Comparison of ENCODE assay signal across 8 mouse cellular contexts in genomic region chrX:103822271-103822811, GRCm38 (mm10). TPM values are rescaled to one million over a fixed set of nuclear protein-coding genes. Genes with fewer than 3 reads are reported as not detected.
A peak's percentile ranks its signal among the peaks of the same experiment; 100 is the strongest.
DNase-seq lines count a peak whose midpoint lies in the region; ATAC-seq and TF ChIP-seq lines count a peak whose summit lies in the region.

No protein-coding gene starts in this region.

- H3K27me3 ChIP-seq in CH12.LX (replicated peaks), result no peaks in the 10 kb centered on the region
- peaks cover 96% of the 10 kb centered on the region for H3K27me3 ChIP-seq in embryonic facial prominence, embryonic 10.5 days (replicated peaks; ENCODE audit: low read depth, poor library complexity, severe bottlenecking)
- peaks cover 31% of the 10 kb centered on the region; the same call in 1 of the 2 replicates for H3K27me3 ChIP-seq in heart, postnatal 0 days (ENCODE audit: control insufficient read depth, insufficient read depth, low read length)

- no peaks in the 10 kb centered on the region for H3K79me2 ChIP-seq in CH12.LX (replicated peaks; ENCODE audit: control insufficient read depth, extremely low read depth, insufficient read depth, poor library complexity, severe bottlenecking)

- DNase-seq in CH12.LX (ENCODE audit: extremely low read depth), result no peak
- DNase-seq in adrenal gland, adult 2 months, result peak; percentile 75
- peak; percentile 63 for DNase-seq in embryonic facial prominence, embryonic 10.5 days (ENCODE audit: low spot score)
- no peak for DNase-seq in heart, postnatal 0 days (ENCODE audit: low spot score)
- DNase-seq in kidney, postnatal 14 days, result peak; percentile 76
- peak; percentile 51 to 80 for DNase-seq in lung, postnatal 4 days
- peak; percentile 54 for DNase-seq in testis, postnatal 10 days (ENCODE audit: low spot score)
- DNase-seq in spleen, adult 18-20 months, result no peak

- H3K9ac ChIP-seq in CH12.LX (ENCODE audit: insufficient read depth, low read depth), result no peak overlapping the region
- peak overlapping the region; percentile 47 for H3K9ac ChIP-seq in heart, postnatal 0 days (replicated peaks; ENCODE audit: low read depth, low read length)

- in situ Hi-C loops in CH12.LX (cut with MboI; ENCODE audit: low pct_ligation_motif_present, low pct_unique_long_range_greater_than_20kb, low sequenced_read_pairs), result no loop called here

- peak; percentile 74 for ATAC-seq in heart, postnatal 0 days (ENCODE audit: insufficient read depth, low read depth)

- TF ChIP-seq EP300 in CH12.LX (IDR thresholded peaks at IDR 0.05; ENCODE audit: low read length), result no peak
- no peak for TF ChIP-seq EP300 in heart, postnatal 0 days (IDR thresholded peaks at IDR 0.05; ENCODE audit: low read depth)

- WGBS in embryonic facial prominence, embryonic 10.5 days, result 23% methylated on average over 20 of the region's 20 CpGs
- WGBS in heart, postnatal 0 days, result 21% methylated on average over 18 of the region's 20 CpGs

- dilution Hi-C loops in CH12.LX (cut with MboI; ENCODE audit: extremely low pct_ligation_motif_present, extremely low pct_unique_long_range_greater_than_20kb, low sequenced_read_pairs), result no loop called here

- H3K4me1 ChIP-seq in CH12.LX (ENCODE audit: control insufficient read depth in 1 of 2, insufficient read depth in 2 of 2), result peaks cover 0 to 13% of the 10 kb centered on the region in 2 experiments; a peak in 2 of 4 replicates
- H3K4me1 ChIP-seq in embryonic facial prominence, embryonic 10.5 days, result peaks cover 14% of the 10 kb centered on the region; the same call in 1 of the 2 replicates
- no peaks in the 10 kb centered on the region for H3K4me1 ChIP-seq in heart, postnatal 0 days (ENCODE audit: control insufficient read depth, insufficient read depth)

- no peak for TF ChIP-seq POLR2A in CH12.LX (IDR thresholded peaks at IDR 0.05; ENCODE audit: low read depth, low read length)

- peak overlapping the region; percentile 18; the same call in 1 of the 2 replicates for H3K4me2 ChIP-seq in CH12.LX (ENCODE audit: insufficient read depth, low read depth, poor library complexity, severe bottlenecking)
- peak overlapping the region; percentile 83 for H3K4me2 ChIP-seq in heart, postnatal 0 days (ENCODE audit: low read depth, low read length)

- no peak for TF ChIP-seq RAD21 in CH12.LX (IDR thresholded peaks at IDR 0.05; ENCODE audit: low read depth, low read length)

- no peak for TF ChIP-seq CTCF in CH12.LX (conservative IDR thresholded peaks at IDR 0.05 in 1 of 2, IDR thresholded peaks at IDR 0.05 in 1 of 2; ENCODE audit: low read depth in 2 of 2, low read length in 2 of 2)
- TF ChIP-seq CTCF in heart, postnatal 0 days (IDR thresholded peaks at IDR 0.05; ENCODE audit: low read depth), result no peak

- H3K9me3 ChIP-seq in CH12.LX (replicated peaks; ENCODE audit: low read length), result no peaks in the 10 kb centered on the region
- no peaks in the 10 kb centered on the region for H3K9me3 ChIP-seq in embryonic facial prominence, embryonic 10.5 days
- H3K9me3 ChIP-seq in heart, postnatal 0 days (replicated peaks; ENCODE audit: control insufficient read depth, low read length), result no peaks in the 10 kb centered on the region

- H3K27ac ChIP-seq in CH12.LX (ENCODE audit: insufficient read depth, low read depth), result no peak overlapping the region
- peak overlapping the region; percentile 81 for H3K27ac ChIP-seq in embryonic facial prominence, embryonic 10.5 days (replicated peaks)
- peak overlapping the region; percentile 82 for H3K27ac ChIP-seq in heart, postnatal 0 days (ENCODE audit: low read depth)

- no peaks in the 10 kb centered on the region for H3K36me3 ChIP-seq in CH12.LX (replicated peaks in 1 of 2; ENCODE audit: control insufficient read depth in 1 of 2, insufficient read depth in 1 of 2, low read length in 1 of 2)
- no peaks in the 10 kb centered on the region for H3K36me3 ChIP-seq in embryonic facial prominence, embryonic 10.5 days (replicated peaks)
- no peaks in the 10 kb centered on the region for H3K36me3 ChIP-seq in heart, postnatal 0 days (replicated peaks; ENCODE audit: control insufficient read depth, insufficient read depth, low read length)

- peak overlapping the region in 1 of 3 experiments; percentile 13 for H3K4me3 ChIP-seq in CH12.LX (replicated peaks in 1 of 3; ENCODE audit: low read depth in 2 of 3, low read length in 2 of 3, poor library complexity in 1 of 3)
- H3K4me3 ChIP-seq in embryonic facial prominence, embryonic 10.5 days, result peak overlapping the region; percentile 64
- H3K4me3 ChIP-seq in heart, postnatal 0 days (ENCODE audit: low read depth, low read length), result peak overlapping the region; percentile 61

TF ChIP-seq in CH12.LX, 34 proteins besides CTCF, POLR2A, EP300 and RAD21:
- TF ChIP-seq BHLHE40 (IDR thresholded peaks at IDR 0.05; ENCODE audit: low read depth, low read length), result no peak
- TF ChIP-seq SMC3 (IDR thresholded peaks at IDR 0.05; ENCODE audit: low read depth, low read length), result no peak
- TF ChIP-seq USF1 (IDR thresholded peaks at IDR 0.05; ENCODE audit: low read depth, low read length), result no peak
- no peak for TF ChIP-seq HCFC1 (IDR thresholded peaks at IDR 0.05; ENCODE audit: low read depth, low read length)
- no peak for TF ChIP-seq KAT2A (IDR thresholded peaks at IDR 0.05; ENCODE audit: insufficient replicate concordance, low read length)
- TF ChIP-seq RCOR1 (conservative IDR thresholded peaks at IDR 0.05; ENCODE audit: low read depth, low read length), result no peak
- TF ChIP-seq ZNF384 (IDR thresholded peaks at IDR 0.05; ENCODE audit: low read depth, low read length), result no peak
- TF ChIP-seq JUND (conservative IDR thresholded peaks at IDR 0.05; ENCODE audit: low read depth, low read length), result no peak
- no peak for TF ChIP-seq MXI1 (IDR thresholded peaks at IDR 0.05; ENCODE audit: low read depth, low read length)
- no peak for TF ChIP-seq MEF2A (IDR thresholded peaks at IDR 0.05; ENCODE audit: borderline replicate concordance, low read depth, low read length)
- no peak for TF ChIP-seq MAZ (IDR thresholded peaks at IDR 0.05; ENCODE audit: low read depth, low read length)

RNA-seq across cellular contexts. Expression of gene Slc16a2, which starts 0.6 kb away (rescaled TPM):
- total RNA-seq in CH12.LX (2012; rRNA removed) (0.21 and 0.42 TPM in 2 replicates), CH12.LX (2014; rRNA removed) (0.30 and 0.32 TPM in 2 replicates)
- polyA plus RNA-seq in CH12.LX (2012; ENCODE audit: insufficient read length, low read depth), result 1.4 and 2.2 TPM in 2 replicates
- total RNA-seq in adrenal gland, adult 2 months (2021), result 10 to 100 TPM; 30.7 to 46.6 TPM
- polyA plus RNA-seq in adrenal gland, adult 2 months (2012; rRNA removed), result 45.9 and 51.8 TPM in 2 replicates
- polyA plus RNA-seq in embryonic facial prominence, embryonic 10.5 days (2016; fragmentation: Nextera tagmentation; extraction: Ambion mirVana), result 8.2 and 9.9 TPM in 2 replicates
- total RNA-seq in heart, postnatal 0 days (2014; rRNA removed; ENCODE audit: low replicate concordance), result 23.2 and 59.5 TPM in 2 replicates
- 14.1 and 16.0 TPM in 2 replicates for polyA plus RNA-seq in heart, postnatal 0 days (2015; fragmentation: Nextera tagmentation; extraction: Ambion mirVana)

Comparison
In these comparisons a context has a peak if more than half of its experiments do, and no peak if none do; other contexts are left out.
1. DNase-seq: peak in adrenal gland, adult 2 months (single experiment), embryonic facial prominence, embryonic 10.5 days (single experiment), kidney, postnatal 14 days (single experiment), lung, postnatal 4 days (2 of 2) and testis, postnatal 10 days (single experiment); none in CH12.LX (single experiment), heart, postnatal 0 days (single experiment) and spleen, adult 18-20 months (0 of 2).